Mouse (Mus musculus) liver, embryonic 11.5 days (tissue): ENCODE measurements around the gene Rcan1. TPM values are rescaled to one million over a fixed set of nuclear protein-coding genes. Genes with fewer than 3 reads are reported as not detected.

ENCODE experiments used
- ATAC-seq: fragments of 200-750 bp; cut with Nextera tagmentation; replicated peaks from 2 replicates; pipeline ENCODE4 v1.8.0; 2017; ENCODE audit warnings: moderate number of reproducible peaks, mild to moderate bottlenecking, moderate TSS enrichment, moderate library complexity; ENCODE audit not compliant: low FRiP score
- DNase-seq: peaks from one replicate; pipeline ENCODE4 v3.0.0-alpha.2; 2017; ENCODE audit warnings: low spot score
- H3K27ac ChIP-seq: fragments of 300-500 bp; sonication (generic); 2 replicates; pipeline ENCODE4 v1.5.1; 2014; ENCODE audit warnings: mild to moderate bottlenecking, low read depth, low read length, control low read depth
- H3K27me3 ChIP-seq: fragments of 300-500 bp; sonication (generic); replicated peaks from 2 replicates; pipeline ENCODE4 v1.6.1; 2014; ENCODE audit warnings: low read length, mixed read lengths; ENCODE audit not compliant: control insufficient read depth, insufficient read depth
- H3K36me3 ChIP-seq: fragments of 300-500 bp; sonication (generic); 2 replicates; pipeline ENCODE4 v1.6.1; 2014; ENCODE audit warnings: mild to moderate bottlenecking, low read length, moderate library complexity, mixed read lengths; ENCODE audit not compliant: control insufficient read depth, insufficient read depth
- H3K4me1 ChIP-seq: fragments of 300-500 bp; sonication (generic); replicated peaks from 2 replicates; pipeline ENCODE4 v1.6.1; 2014; ENCODE audit warnings: low read length, mixed read lengths; ENCODE audit not compliant: control insufficient read depth, insufficient read depth
- H3K4me2 ChIP-seq: fragments of 300-500 bp; sonication (generic); 2 replicates; pipeline ENCODE4 v1.6.1; 2014; ENCODE audit warnings: mild to moderate bottlenecking, control low read depth, moderate library complexity
- H3K4me3 ChIP-seq: fragments of 300-500 bp; sonication (generic); 2 replicates; pipeline ENCODE4 v1.5.1; 2014; ENCODE audit warnings: low read depth, low read length, control low read depth
- H3K9ac ChIP-seq: fragments of 300-500 bp; sonication (generic); 2 replicates; pipeline ENCODE4 v1.6.1; 2014; ENCODE audit warnings: low read depth, low read length, control low read depth
- H3K9me3 ChIP-seq: fragments of 300-500 bp; sonication (generic); 2 replicates; pipeline ENCODE4 v1.6.1; 2016; ENCODE audit warnings: low read length, inconsistent platforms, mixed read lengths; ENCODE audit not compliant: control insufficient read depth
- WGBS: fragments of 180-500 bp; shearing (Covaris S2); extraction: QIAGEN DNeasy Blood & Tissue Kit; methylation state at CpG from one replicate; pipeline ENCODE4 v1.1.7; 2014; 5-methylcytosine and 5-hydroxymethylcytosine counted together
- polyA plus RNA-seq: library from polyadenylated mRNA; unstranded; fragments of >200 nt; fragmentation: Nextera tagmentation; extraction: Ambion mirVana; gene quantifications from 2 replicates; pipeline ENCODE4 v1.2.1, GENCODE M21; 2014

Rcan1 gene
- polyA plus RNA-seq, 1 experiment from 2014 or later, result 21.6 TPM

GRCm38 (mm10) chr16:92411981-92412706 is 58.5 kb downstream of the Rcan1 start:
- Histone ChIP-seq H3K36me3 (no peaks in the 10 kb centered on the region), H3K4me3 (no peak overlapping the region), H3K9me3 (no peaks in the 10 kb centered on the region), H3K4me1 (peaks cover 11% of the 10 kb centered on the region), H3K9ac (no peak overlapping the region), H3K4me2 (no peak overlapping the region), H3K27ac (no peak overlapping the region; the same call in 1 of the 2 replicates), H3K27me3 (no peaks in the 10 kb centered on the region)
- ATAC-seq (no peak), DNase-seq (no peak)
- WGBS, result 80% methylated on average over 19 of the region's 19 CpGs

GRCm38 (mm10) chr16:92410344-92410743 is 60.3 kb downstream of the Rcan1 start:
- H3K9me3 ChIP-seq, result no peaks in the 10 kb centered on the region
- H3K4me1 ChIP-seq, result peaks cover 11% of the 10 kb centered on the region
- no peak overlapping the region for H3K4me2 ChIP-seq
- H3K9ac ChIP-seq, result no peak overlapping the region
- no peak overlapping the region for H3K4me3 ChIP-seq
- ATAC-seq (no peak), DNase-seq (no peak)
- H3K36me3 ChIP-seq, result no peaks in the 10 kb centered on the region
- WGBS, result 68% methylated on average over 2 of the region's 2 CpGs
- H3K27me3 ChIP-seq, result no peaks in the 10 kb centered on the region
- no peak overlapping the region for H3K27ac ChIP-seq

- Histone ChIP-seq H3K36me3 (no peaks in the 10 kb centered on the region), H3K9ac (no peak overlapping the region), H3K4me3 (no peak overlapping the region), H3K27me3 (no peaks in the 10 kb centered on the region), H3K4me1 (peaks cover 9% of the 10 kb centered on the region), H3K9me3 (no peaks in the 10 kb centered on the region), H3K4me2 (no peak overlapping the region), H3K27ac (no peak overlapping the region)
- whole genome bisulfite sequencing, result 64% methylated on average over 2 of the region's 2 CpGs
- ATAC-seq (no peak), DNase-seq (no peak)
These were observed 62.8 kb downstream of the Rcan1 start for GRCm38 (mm10) chr16:92407883-92408282.

- no peaks in the 10 kb centered on the region for H3K9me3 ChIP-seq
- DNase-seq (no peak), ATAC-seq (no peak)
- no peak overlapping the region for H3K9ac ChIP-seq
- no peak overlapping the region for H3K4me2 ChIP-seq
- H3K4me1 ChIP-seq, result peaks cover 9% of the 10 kb centered on the region; the same call in 1 of the 2 replicates
- no peak overlapping the region for H3K27ac ChIP-seq
- H3K27me3 ChIP-seq, result peaks cover 19% of the 10 kb centered on the region
- 90% methylated on average over 2 of the region's 2 CpGs for WGBS
- H3K4me3 ChIP-seq, result no peak overlapping the region
- no peaks in the 10 kb centered on the region for H3K36me3 ChIP-seq
These were observed 66.5 kb downstream of the Rcan1 start for GRCm38 (mm10) chr16:92404141-92404540.

- no peak overlapping the region for H3K4me3 ChIP-seq
- no peaks in the 10 kb centered on the region for H3K9me3 ChIP-seq
- H3K36me3 ChIP-seq, result no peaks in the 10 kb centered on the region
- peaks cover 14% of the 10 kb centered on the region; the same call in 1 of the 2 replicates for H3K4me1 ChIP-seq
- H3K27ac ChIP-seq, result no peak overlapping the region
- DNase-seq (no peak), ATAC-seq (no peak)
- peaks cover 24% of the 10 kb centered on the region for H3K27me3 ChIP-seq
- no peak overlapping the region for H3K4me2 ChIP-seq
- H3K9ac ChIP-seq, result no peak overlapping the region
- 76% methylated on average over 10 of the region's 10 CpGs for WGBS
These were observed 67.6 kb downstream of the Rcan1 start for GRCm38 (mm10) chr16:92403069-92403468.

- Histone ChIP-seq H3K27me3 (peaks cover 25% of the 10 kb centered on the region), H3K36me3 (no peaks in the 10 kb centered on the region), H3K27ac (no peak overlapping the region), H3K4me3 (no peak overlapping the region), H3K4me2 (no peak overlapping the region), H3K9me3 (no peaks in the 10 kb centered on the region), H3K4me1 (peaks cover 15% of the 10 kb centered on the region; the same call in 1 of the 2 replicates), H3K9ac (no peak overlapping the region)
- no peak for ATAC-seq
- WGBS, result 49% methylated on average over 8 of the region's 8 CpGs
- DNase-seq, result no peak
These were observed 68.5 kb downstream of the Rcan1 start for GRCm38 (mm10) chr16:92402216-92402615.

- H3K27me3 ChIP-seq, result peaks cover 25% of the 10 kb centered on the region
- H3K4me3 ChIP-seq, result no peak overlapping the region
- peaks cover 4% of the 10 kb centered on the region for H3K36me3 ChIP-seq
- H3K9ac ChIP-seq, result no peak overlapping the region
- no peaks in the 10 kb centered on the region for H3K9me3 ChIP-seq
- WGBS, result 56% methylated on average over 10 of the region's 10 CpGs
- peaks cover 15% of the 10 kb centered on the region; the same call in 1 of the 2 replicates for H3K4me1 ChIP-seq
- no peak overlapping the region for H3K27ac ChIP-seq
- H3K4me2 ChIP-seq, result no peak overlapping the region
- no peak for ATAC-seq
- DNase-seq, result no peak
These were observed 69.5 kb downstream of the Rcan1 start for GRCm38 (mm10) chr16:92401206-92401605.

GRCm38 (mm10) chr16:92399490-92400458 is 70.9 kb downstream of the Rcan1 start:
- Histone ChIP-seq H3K27ac (0 out of 2 replicates have a peak overlapping the region, but pooled peaks have one; percentile 22), H3K9ac (peak overlapping the region; percentile 39), H3K9me3 (no peaks in the 10 kb centered on the region), H3K4me2 (peak overlapping the region; percentile 71), H3K36me3 (peaks cover 10% of the 10 kb centered on the region), H3K4me1 (peaks cover 15% of the 10 kb centered on the region; the same call in 1 of the 2 replicates), H3K27me3 (peaks cover 25% of the 10 kb centered on the region), H3K4me3 (peak overlapping the region; percentile 37)
- ATAC-seq (peak; percentile 69), DNase-seq (peak; percentile 76)
- WGBS, result 1% methylated on average over 37 of the region's 37 CpGs
